Mouse (Mus musculus) MEL (cell line): ENCODE data around the gene Pgap3.

Source experiments
- CHD1 ChIP-seq: IDR thresholded peaks from 2 replicates; pipeline ENCODE4 v1.6.1; 2012; ENCODE audit warnings: low read depth, mild to moderate bottlenecking, inconsistent platforms, low read length, improper control_type of control experiment
- CTCF ChIP-seq, 3 experiments: IDR thresholded peaks in 2 of 3; conservative IDR thresholded peaks in 1 of 3; 2 replicates each; pipeline ENCODE4 v1.5.1; 2011 to 2012; ENCODE audit warnings: low read length in 3 of 3, low read depth in 2 of 3, mild to moderate bottlenecking in 2 of 3, improper control_type of control experiment in 1 of 3, inconsistent platforms in 1 of 3, mixed read lengths in 1 of 3, moderate library complexity in 1 of 3; ENCODE audit not compliant: control insufficient read depth in 1 of 3, insufficient read depth in 1 of 3, poor library complexity in 1 of 3, severe bottlenecking in 1 of 3
- MAX ChIP-seq: IDR thresholded peaks from 2 replicates; pipeline ENCODE4 v1.6.1; 2011; ENCODE audit warnings: low read length, improper control_type of control experiment
- MAZ ChIP-seq: IDR thresholded peaks from 2 replicates; pipeline ENCODE4 v1.6.1; 2012; ENCODE audit warnings: low read depth, mild to moderate bottlenecking, inconsistent platforms, low read length, improper control_type of control experiment
- NELFE ChIP-seq: IDR thresholded peaks from 2 replicates; pipeline ENCODE4 v1.6.1; 2011; ENCODE audit warnings: low read depth, low read length, improper control_type of control experiment
- NRF1 ChIP-seq: IDR thresholded peaks from 2 replicates; pipeline ENCODE4 v1.6.1; 2014; ENCODE audit warnings: low read depth, mild to moderate bottlenecking, inconsistent platforms, low read length, improper control_type of control experiment, moderate library complexity; ENCODE audit not compliant: poor library complexity, insufficient read depth, severe bottlenecking
- POLR2A ChIP-seq, 2 experiments: IDR thresholded peaks; 2 replicates each; pipeline ENCODE4 v1.6.1; 2011 to 2012; ENCODE audit warnings: low read length in 2 of 2, mild to moderate bottlenecking in 2 of 2, control low read depth in 1 of 2, improper control_type of control experiment in 1 of 2, low read depth in 1 of 2, moderate library complexity in 1 of 2; ENCODE audit not compliant: control insufficient read depth in 1 of 2, insufficient read depth in 1 of 2, poor library complexity in 1 of 2
- TAL1 ChIP-seq: IDR thresholded peaks from 2 replicates; pipeline ENCODE4 v1.6.1; 2012; ENCODE audit warnings: mild to moderate bottlenecking, inconsistent platforms, low read length, moderate library complexity, mixed read lengths
- UBTF ChIP-seq: IDR thresholded peaks from 2 replicates; pipeline ENCODE4 v1.6.1; 2012; ENCODE audit warnings: low read depth, mild to moderate bottlenecking, inconsistent platforms, low read length, improper control_type of control experiment, moderate library complexity, borderline replicate concordance; ENCODE audit not compliant: insufficient read depth
- ZC3H11A ChIP-seq: IDR thresholded peaks from 2 replicates; pipeline ENCODE4 v1.6.1; 2012; ENCODE audit warnings: low read depth, mild to moderate bottlenecking, inconsistent platforms, low read length, improper control_type of control experiment

- TF ChIP-seq ZC3H11A: no peak
- TF ChIP-seq POLR2A (IDR thresholded peaks at IDR 0.05; ENCODE audit: control insufficient read depth in 1 of 2, insufficient read depth in 1 of 2, low read depth in 1 of 2, low read length in 2 of 2, poor library complexity in 1 of 2): no peak
- no peak for TF ChIP-seq CTCF (IDR thresholded peaks at IDR 0.05 in 2 of 3, conservative IDR thresholded peaks at IDR 0.05 in 1 of 3; ENCODE audit: control insufficient read depth in 1 of 3, insufficient read depth in 1 of 3, low read depth in 2 of 3, low read length in 3 of 3, poor library complexity in 1 of 3, severe bottlenecking in 1 of 3)
- no peak for TF ChIP-seq NRF1
- no peak for TF ChIP-seq TAL1
- no peak for TF ChIP-seq MAX
- TF ChIP-seq NELFE: no peak
- TF ChIP-seq UBTF: no peak
- TF ChIP-seq CHD1: no peak
- TF ChIP-seq MAZ: no peak
Measured at GRCm38 (mm10) chr11:98339679-98340287, 60.5 kb downstream of the Pgap3 start.
